Mouse (Mus musculus) liver, embryonic 14.5 days (tissue): ENCODE results near the gene Uba3. TPM values are rescaled to one million over a fixed set of nuclear protein-coding genes. Genes with fewer than 3 reads are reported as not detected.

Experiments
- ATAC-seq: fragments of 200-750 bp; cut with Nextera tagmentation; 2 replicates; pipeline ENCODE4 v1.8.0; 2017; ENCODE audit warnings: moderate number of reproducible peaks, mild to moderate bottlenecking, moderate library complexity; ENCODE audit not compliant: insufficient read depth
- DNase-seq, 3 experiments: peaks; one replicate each; pipeline ENCODE4 v3.0.0-alpha.2; 2012 to 2013; ENCODE audit warnings: low read depth in 3 of 3, low spot score in 3 of 3
- H3K27ac ChIP-seq: fragments of 300-500 bp; sonication (generic); 2 replicates; pipeline ENCODE4 v1.5.1; 2014; ENCODE audit warnings: moderate library complexity, mild to moderate bottlenecking, control low read depth, inconsistent platforms
- H3K27me3 ChIP-seq: fragments of 300-500 bp; sonication (generic); 2 replicates; pipeline ENCODE4 v1.6.1; 2014; ENCODE audit warnings: mild to moderate bottlenecking, low read length, moderate library complexity; ENCODE audit not compliant: control insufficient read depth, insufficient read depth
- H3K36me3 ChIP-seq: fragments of 300-500 bp; sonication (generic); replicated peaks from 2 replicates; pipeline ENCODE4 v1.6.1; 2014; ENCODE audit warnings: low read depth; ENCODE audit not compliant: control insufficient read depth, insufficient read depth
- H3K4me1 ChIP-seq, 2 experiments: fragments of 200-500 bp in 1 of 2; fragments of 300-500 bp in 1 of 2; sonication (generic) in 1 of 2; replicated peaks; 2 replicates each; pipeline ENCODE4 v1.6.1; 2012 to 2014; ENCODE audit warnings: antibody characterized with exemption in 1 of 2, inconsistent platforms in 1 of 2, low read length in 1 of 2; ENCODE audit not compliant: control insufficient read depth in 2 of 2, insufficient read depth in 2 of 2
- H3K4me2 ChIP-seq: fragments of 300-500 bp; sonication (generic); 2 replicates; pipeline ENCODE4 v1.6.1; 2014; ENCODE audit warnings: low read depth, mild to moderate bottlenecking, control low read depth, moderate library complexity
- H3K4me3 ChIP-seq, 2 experiments: fragments of 200-500 bp in 1 of 2; fragments of 300-500 bp in 1 of 2; sonication (generic) in 1 of 2; 2 replicates each; pipeline ENCODE4 v1.5.1; 2012 to 2014; ENCODE audit warnings: low read depth in 2 of 2, low read length in 2 of 2, mild to moderate bottlenecking in 2 of 2, control low read depth in 1 of 2, inconsistent platforms in 1 of 2, moderate library complexity in 1 of 2; ENCODE audit not compliant: insufficient read depth in 1 of 2
- H3K9ac ChIP-seq: fragments of 300-500 bp; sonication (generic); replicated peaks from 2 replicates; pipeline ENCODE4 v1.6.1; 2014; ENCODE audit warnings: mild to moderate bottlenecking, control low read depth, moderate library complexity
- H3K9me3 ChIP-seq: fragments of 300-500 bp; sonication (generic); 2 replicates; pipeline ENCODE4 v1.6.1; 2016; ENCODE audit warnings: low read length, mixed read lengths; ENCODE audit not compliant: control insufficient read depth
- CTCF ChIP-seq: IDR thresholded peaks from 2 replicates; pipeline ENCODE4 v1.5.1; 2016; ENCODE audit warnings: antibody characterized with exemption, low read depth, control low read depth
- EP300 ChIP-seq: IDR thresholded peaks from 2 replicates; pipeline ENCODE4 v1.6.1; 2016; ENCODE audit warnings: antibody characterized with exemption, low read depth
- WGBS: fragments of 180-500 bp; shearing (Covaris S2); extraction: QIAGEN DNeasy Blood & Tissue Kit; methylation state at CpG from one replicate; pipeline ENCODE4 v1.1.7; 2014; ENCODE audit not compliant: insufficient replicate concordance; 5-methylcytosine and 5-hydroxymethylcytosine counted together
- polyA plus RNA-seq, 2 experiments: library from polyadenylated mRNA; depleted of rRNA in 1 of 2; stranded (reverse) in 1 of 2; unstranded in 1 of 2; fragments of >200 nt; fragmentation: Nextera tagmentation in 1 of 2; extraction: Ambion mirVana in 1 of 2; gene quantifications; 2 replicates each; pipeline versions ENCODE4 v1.2.1 to v1.2.3; 2012 to 2014

Uba3 gene
- polyA plus RNA-seq, 2 experiments = 22.3 to 24.9 TPM

GRCm38 (mm10) chr6:97148383-97149251 lies 56.8 kb downstream of the Uba3 start, which contains the start of gene Eogt:
Gene Eogt (minus strand): TSS chr6:97149182.
- WGBS = under 1% methylated on average over 55 of the region's 56 CpGs

GRCm38 (mm10) chr6:97147755-97148382 lies 57.6 kb downstream of the Uba3 start:
- no peak for DNase-seq
- H3K4me1 ChIP-seq = peaks cover 0 to 4% of the 10 kb centered on the region in 2 experiments; a peak in 2 of 4 replicates
- H3K9me3 ChIP-seq = no peaks in the 10 kb centered on the region
- 31% methylated on average over 18 of the region's 18 CpGs for WGBS
- H3K27me3 ChIP-seq = no peaks in the 10 kb centered on the region
- peak overlapping the region; percentile 85 for H3K9ac ChIP-seq
- peak overlapping the region; percentile 95 for H3K4me2 ChIP-seq
- no peaks in the 10 kb centered on the region; the same call in 1 of the 2 replicates for H3K36me3 ChIP-seq
- peak overlapping the region; percentile 51 to 71 for H3K4me3 ChIP-seq
- no peak overlapping the region for H3K27ac ChIP-seq
- no peak for ATAC-seq
- no peak for TF ChIP-seq EP300

More at GRCm38 (mm10) chr6:97148383-97149251, 56.8 kb downstream of the Uba3 start, which contains the start of gene Eogt:
- no peak for TF ChIP-seq EP300
- TF ChIP-seq CTCF = peak; percentile 41
- peak within 1 kb of the TSS; percentile 51 to 71 for H3K4me3 ChIP-seq
- no peaks in the 10 kb centered on the region for H3K27me3 ChIP-seq
- ATAC-seq (peak; percentile 84), DNase-seq (peak; percentile 45 to 50 (median 48))
- no peaks in the 10 kb centered on the region; the same call in 1 of the 2 replicates for H3K36me3 ChIP-seq
- H3K9ac ChIP-seq = peak within 1 kb of the TSS; percentile 85
- no peak within 1 kb of the TSS for H3K27ac ChIP-seq
- H3K9me3 ChIP-seq = no peaks in the 10 kb centered on the region
- H3K4me1 ChIP-seq = peaks cover 0 to 4% of the 10 kb centered on the region in 2 experiments; a peak in 2 of 4 replicates
- peak within 1 kb of the TSS; percentile 95 for H3K4me2 ChIP-seq

GRCm38 (mm10) chr6:97145156-97145555 lies 60.3 kb downstream of the Uba3 start:
- ATAC-seq = no peak
- no peak for DNase-seq
- H3K4me3 ChIP-seq = no peak overlapping the region
- H3K4me1 ChIP-seq = peaks cover 0 to 4% of the 10 kb centered on the region in 2 experiments; a peak in 2 of 4 replicates
- no peaks in the 10 kb centered on the region for H3K9me3 ChIP-seq
- no peak overlapping the region for H3K4me2 ChIP-seq
- H3K36me3 ChIP-seq = no peaks in the 10 kb centered on the region
- no peak overlapping the region for H3K27ac ChIP-seq
- no peak overlapping the region for H3K9ac ChIP-seq
- TF ChIP-seq EP300 = no peak
- no peak for TF ChIP-seq CTCF
- 83% methylated on average over 7 of the region's 7 CpGs for WGBS
- H3K27me3 ChIP-seq = no peaks in the 10 kb centered on the region

GRCm38 (mm10) chr6:97144359-97144758 lies 61.1 kb downstream of the Uba3 start:
- H3K36me3 ChIP-seq = no peaks in the 10 kb centered on the region
- peaks cover 0 to 4% of the 10 kb centered on the region in 2 experiments; a peak in 2 of 4 replicates for H3K4me1 ChIP-seq
- no peak overlapping the region for H3K9ac ChIP-seq
- no peak for ATAC-seq
- no peak overlapping the region for H3K27ac ChIP-seq
- no peaks in the 10 kb centered on the region for H3K9me3 ChIP-seq
- WGBS = 51% methylated on average over 7 of the region's 7 CpGs
- no peak for DNase-seq
- TF ChIP-seq EP300 (no peak), CTCF (no peak)
- no peak overlapping the region for H3K4me3 ChIP-seq
- H3K4me2 ChIP-seq = no peak overlapping the region
- H3K27me3 ChIP-seq = no peaks in the 10 kb centered on the region

- Histone ChIP-seq H3K9ac (no peak overlapping the region), H3K27ac (no peak overlapping the region), H3K36me3 (no peaks in the 10 kb centered on the region), H3K4me3 (no peak overlapping the region), H3K9me3 (no peaks in the 10 kb centered on the region), H3K27me3 (no peaks in the 10 kb centered on the region), H3K4me2 (no peak overlapping the region), H3K4me1 (no peaks in the 10 kb centered on the region)
- 68% methylated on average over 8 of the region's 8 CpGs for WGBS
- DNase-seq (no peak), ATAC-seq (no peak)
- TF ChIP-seq EP300 = no peak
- TF ChIP-seq CTCF = no peak
These were observed 62.8 kb downstream of the Uba3 start for GRCm38 (mm10) chr6:97142611-97143010.
